Mouse (Mus musculus) midbrain, embryonic 16.5 days (tissue): Measurements from ENCODE around the gene Asf1b. TPM values are rescaled to one million over a fixed set of nuclear protein-coding genes. Genes with fewer than 3 reads are reported as not detected.

Source experiments
- ATAC-seq: fragments of 200-750 bp; cut with Nextera tagmentation; 2 replicates; pipeline ENCODE4 v1.8.0; 2017; ENCODE audit warnings: moderate TSS enrichment
- H3K27ac ChIP-seq: fragments of 300-500 bp; sonication (generic); 2 replicates; pipeline ENCODE4 v1.5.1; 2014; ENCODE audit warnings: mild to moderate bottlenecking, low read length, mixed read lengths
- H3K27me3 ChIP-seq: fragments of 300-500 bp; sonication (generic); 2 replicates; pipeline ENCODE4 v1.6.1; 2014; ENCODE audit warnings: low read depth, low read length, mixed read lengths; ENCODE audit not compliant: control insufficient read depth, insufficient read depth
- H3K36me3 ChIP-seq: fragments of 300-500 bp; sonication (generic); 2 replicates; pipeline ENCODE4 v1.6.1; 2014; ENCODE audit warnings: mild to moderate bottlenecking, low read length, moderate library complexity, mixed read lengths; ENCODE audit not compliant: control insufficient read depth, insufficient read depth
- H3K4me1 ChIP-seq: fragments of 300-500 bp; sonication (generic); 2 replicates; pipeline ENCODE4 v1.6.1; 2014; ENCODE audit warnings: mild to moderate bottlenecking, low read length, mixed read lengths; ENCODE audit not compliant: control insufficient read depth, insufficient read depth
- H3K4me2 ChIP-seq: fragments of 300-500 bp; sonication (generic); 2 replicates; pipeline ENCODE4 v1.6.1; 2014; ENCODE audit warnings: mild to moderate bottlenecking, low read length, mixed read lengths
- H3K4me3 ChIP-seq: fragments of 300-500 bp; sonication (generic); 2 replicates; pipeline ENCODE4 v1.5.1; 2014; ENCODE audit warnings: low read depth, mild to moderate bottlenecking, low read length, moderate library complexity, mixed read lengths
- H3K9ac ChIP-seq: fragments of 300-500 bp; sonication (generic); 2 replicates; pipeline ENCODE4 v1.6.1; 2014; ENCODE audit warnings: low read depth, low read length, mixed read lengths
- H3K9me3 ChIP-seq: fragments of 300-500 bp; sonication (generic); replicated peaks from 2 replicates; pipeline ENCODE4 v1.6.1; 2014; ENCODE audit warnings: mild to moderate bottlenecking, low read length, mixed read lengths; ENCODE audit not compliant: control insufficient read depth, poor library complexity, severe bottlenecking
- WGBS: fragments of 180-500 bp; shearing (Covaris S2); extraction: QIAGEN DNeasy Blood & Tissue Kit; methylation state at CpG from one replicate; pipeline ENCODE4 v1.1.7; 2014; 5-methylcytosine and 5-hydroxymethylcytosine counted together
- polyA plus RNA-seq: library from polyadenylated mRNA; unstranded; fragments of >200 nt; fragmentation: Nextera tagmentation; extraction: Ambion mirVana; gene quantifications from 2 replicates; pipeline ENCODE4 v1.2.1, GENCODE M21; 2015

The Asf1b gene
- polyA plus RNA-seq, 1 experiment from 2014 or later, result 6.1 TPM

DNA sequence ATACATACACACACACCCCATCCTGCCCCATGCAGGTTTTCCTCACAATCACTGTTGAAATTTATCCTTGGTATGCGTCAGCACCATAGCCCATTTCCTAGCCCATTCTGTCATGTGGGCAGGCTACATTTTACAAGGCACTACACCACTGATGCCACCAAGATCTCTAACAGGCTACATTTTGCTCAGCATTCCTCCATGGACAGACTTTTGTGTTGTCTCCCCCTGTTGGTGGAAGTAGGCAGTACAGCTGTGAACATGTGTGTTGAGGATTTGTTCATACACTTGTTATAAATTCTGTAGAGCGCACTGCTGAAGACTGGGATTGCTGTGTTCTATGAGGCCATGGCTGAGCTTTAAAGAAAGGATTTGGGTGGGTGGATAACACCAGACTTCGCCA lies 33.7 kb upstream of the Asf1b start:
- 67% methylated on average over 3 of the region's 3 CpGs for WGBS
- Histone ChIP-seq H3K27ac (no peak overlapping the region), H3K27me3 (no peaks in the 10 kb centered on the region), H3K4me1 (no peaks in the 10 kb centered on the region), H3K9me3 (no peaks in the 10 kb centered on the region), H3K4me3 (no peak overlapping the region), H3K36me3 (peaks cover 45% of the 10 kb centered on the region), H3K4me2 (no peak overlapping the region), H3K9ac (no peak overlapping the region)
- ATAC-seq, result peak; percentile 26; the same call in 1 of the 2 replicates

DNA sequence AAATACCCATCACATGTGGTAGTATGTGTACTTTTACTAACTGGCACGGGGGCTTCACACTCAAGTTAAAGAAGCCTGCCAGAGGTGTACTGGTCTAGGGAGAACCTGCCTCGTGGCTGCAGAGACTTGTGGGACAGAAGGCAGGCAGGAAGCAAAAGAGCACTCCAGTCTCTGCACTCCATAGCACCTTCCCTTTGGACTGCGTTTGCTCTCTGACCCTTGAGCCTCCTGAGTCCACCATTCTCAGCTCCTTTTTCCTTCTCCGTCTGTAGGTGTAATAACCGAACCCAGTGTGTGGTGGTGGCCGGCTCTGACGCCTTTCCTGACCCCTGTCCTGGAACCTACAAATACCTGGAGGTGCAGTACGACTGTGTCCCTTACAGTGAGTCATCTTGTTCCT lies 32.6 kb upstream of the Asf1b start:
- Histone ChIP-seq H3K4me1 (no peaks in the 10 kb centered on the region), H3K27ac (no peak overlapping the region), H3K36me3 (peaks cover 52% of the 10 kb centered on the region), H3K9me3 (no peaks in the 10 kb centered on the region), H3K4me2 (no peak overlapping the region), H3K4me3 (no peak overlapping the region), H3K27me3 (no peaks in the 10 kb centered on the region), H3K9ac (no peak overlapping the region)
- ATAC-seq, result no peak
- WGBS, result 95% methylated on average over 8 of the region's 8 CpGs

DNA sequence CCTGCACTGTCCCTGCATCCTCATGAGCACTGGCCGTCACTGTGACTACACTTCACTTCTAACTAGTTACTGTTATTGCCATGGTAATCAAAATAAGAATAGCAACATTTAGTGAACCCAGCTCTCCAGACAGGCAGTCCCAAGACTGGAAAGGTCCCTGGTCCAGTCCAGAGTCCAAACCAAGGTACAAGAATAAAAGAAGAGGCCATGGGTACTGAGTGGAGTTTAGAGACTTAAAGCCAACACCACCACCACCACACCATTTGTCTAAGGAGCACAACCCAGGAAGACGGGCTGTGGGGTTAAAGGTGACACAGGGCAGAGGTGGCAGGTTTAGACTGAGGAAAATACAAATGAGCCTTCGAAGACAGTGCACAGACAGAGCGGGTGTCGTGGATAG lies 30.7 kb upstream of the Asf1b start:
- WGBS, result 93% methylated on average over 5 of the region's 5 CpGs
- Histone ChIP-seq H3K36me3 (peaks cover 54% of the 10 kb centered on the region), H3K9ac (no peak overlapping the region)

DNA sequence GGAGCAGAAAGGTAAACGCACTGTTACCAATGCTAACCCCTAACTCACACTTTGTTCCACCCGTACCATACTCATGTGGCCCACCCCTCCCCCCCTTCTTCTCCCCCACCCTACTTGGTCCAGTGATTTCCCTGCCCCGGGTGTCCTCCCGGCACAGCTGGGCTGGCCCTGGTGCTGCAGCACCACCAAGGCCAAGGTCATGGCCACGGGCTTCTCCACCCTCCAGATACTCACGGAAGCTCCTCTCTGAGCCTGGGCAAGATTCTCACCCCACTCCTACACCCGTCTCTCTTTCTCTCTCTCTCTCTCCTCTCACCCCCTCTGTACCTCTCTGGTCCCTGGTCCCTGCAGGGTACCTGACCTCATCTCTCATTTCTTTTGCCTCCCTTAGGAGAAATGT lies 29.0 kb upstream of the Asf1b start:
- Histone ChIP-seq H3K9ac (no peak overlapping the region), H3K9me3 (no peaks in the 10 kb centered on the region), H3K4me2 (no peak overlapping the region), H3K4me3 (no peak overlapping the region), H3K27ac (no peak overlapping the region), H3K4me1 (no peaks in the 10 kb centered on the region), H3K27me3 (no peaks in the 10 kb centered on the region), H3K36me3 (peaks cover 56% of the 10 kb centered on the region)
- ATAC-seq, result no peak
- 74% methylated on average over 6 of the region's 7 CpGs for WGBS

More for the DNA sequence above, 30.7 kb upstream of the Asf1b start:
- H3K4me2 ChIP-seq, result no peak overlapping the region
- ATAC-seq, result no peak
- H3K4me3 ChIP-seq, result no peak overlapping the region
- no peaks in the 10 kb centered on the region for H3K4me1 ChIP-seq
- H3K27ac ChIP-seq, result no peak overlapping the region
- H3K27me3 ChIP-seq, result no peaks in the 10 kb centered on the region
- H3K9me3 ChIP-seq, result no peaks in the 10 kb centered on the region

DNA sequence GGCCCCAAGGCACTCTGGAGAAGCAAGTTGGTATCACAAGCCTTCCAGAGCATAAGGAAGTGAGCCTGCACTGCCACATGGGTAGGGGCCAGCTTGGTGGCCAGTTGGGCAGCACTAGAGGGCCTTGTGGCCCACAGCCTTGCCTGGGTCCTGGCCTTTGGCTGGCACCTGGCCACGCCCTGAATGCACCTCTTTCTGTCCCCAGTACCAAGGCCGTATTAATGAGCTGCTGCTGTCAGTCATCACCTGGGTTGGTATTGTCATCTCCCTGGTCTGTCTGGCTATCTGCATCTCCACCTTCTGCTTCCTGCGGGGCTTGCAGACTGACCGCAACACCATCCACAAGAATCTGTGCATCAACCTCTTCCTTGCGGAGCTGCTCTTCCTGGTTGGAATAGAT lies 21.1 kb upstream of the Asf1b start:
- no peaks in the 10 kb centered on the region for H3K9me3 ChIP-seq
- WGBS, result 87% methylated on average over 5 of the region's 5 CpGs
- ATAC-seq, result no peak
- H3K9ac ChIP-seq, result no peak overlapping the region
- H3K36me3 ChIP-seq, result peaks cover 87% of the 10 kb centered on the region
- H3K4me2 ChIP-seq, result no peak overlapping the region
- no peaks in the 10 kb centered on the region for H3K27me3 ChIP-seq
- no peak overlapping the region for H3K4me3 ChIP-seq
- no peak overlapping the region for H3K27ac ChIP-seq
- no peaks in the 10 kb centered on the region for H3K4me1 ChIP-seq

DNA sequence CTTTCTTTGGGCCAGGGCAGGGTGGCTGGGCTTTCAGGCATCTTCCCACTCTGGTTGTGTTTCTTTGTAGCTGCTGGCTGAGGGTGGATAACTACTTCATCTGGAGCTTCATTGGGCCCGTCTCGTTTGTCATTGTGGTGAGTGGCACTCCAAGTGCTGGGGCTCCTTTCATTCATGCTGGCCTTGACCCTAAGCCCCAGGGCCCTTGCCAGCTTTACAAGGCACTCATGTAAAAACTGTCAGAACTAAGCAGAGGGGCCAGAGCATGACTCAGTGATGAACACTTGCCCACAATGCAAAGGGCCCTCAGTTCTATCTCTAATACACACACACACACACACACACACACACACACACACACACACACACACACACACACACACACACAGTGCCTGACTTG lies 20.3 kb upstream of the Asf1b start:
- ATAC-seq, result no peak
- Histone ChIP-seq H3K4me3 (no peak overlapping the region), H3K9ac (no peak overlapping the region), H3K27me3 (no peaks in the 10 kb centered on the region), H3K4me1 (no peaks in the 10 kb centered on the region), H3K36me3 (peaks cover 79% of the 10 kb centered on the region), H3K9me3 (no peaks in the 10 kb centered on the region), H3K4me2 (no peak overlapping the region), H3K27ac (no peak overlapping the region)
- WGBS, result 87% methylated on average over 2 of the region's 2 CpGs

DNA sequence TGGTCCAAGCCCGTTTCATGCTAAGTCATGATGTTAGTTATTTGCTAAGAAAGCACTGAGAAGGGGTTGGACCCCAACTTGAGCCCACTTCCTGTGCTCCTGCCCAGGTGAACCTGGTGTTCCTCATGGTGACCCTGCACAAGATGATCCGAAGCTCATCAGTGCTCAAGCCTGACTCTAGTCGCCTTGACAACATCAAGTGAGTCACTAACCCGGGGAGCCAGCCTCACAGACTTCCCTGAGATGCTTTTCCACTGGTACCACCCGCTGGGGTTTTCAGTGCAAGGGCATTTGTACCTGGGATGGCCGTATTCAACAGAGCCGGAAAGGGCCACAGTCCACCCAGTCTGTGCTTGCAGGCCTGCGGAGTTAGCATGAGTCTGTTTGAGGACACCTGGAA lies 19.9 kb upstream of the Asf1b start:
- ATAC-seq, result no peak
- no peak overlapping the region for H3K4me2 ChIP-seq

DNA sequence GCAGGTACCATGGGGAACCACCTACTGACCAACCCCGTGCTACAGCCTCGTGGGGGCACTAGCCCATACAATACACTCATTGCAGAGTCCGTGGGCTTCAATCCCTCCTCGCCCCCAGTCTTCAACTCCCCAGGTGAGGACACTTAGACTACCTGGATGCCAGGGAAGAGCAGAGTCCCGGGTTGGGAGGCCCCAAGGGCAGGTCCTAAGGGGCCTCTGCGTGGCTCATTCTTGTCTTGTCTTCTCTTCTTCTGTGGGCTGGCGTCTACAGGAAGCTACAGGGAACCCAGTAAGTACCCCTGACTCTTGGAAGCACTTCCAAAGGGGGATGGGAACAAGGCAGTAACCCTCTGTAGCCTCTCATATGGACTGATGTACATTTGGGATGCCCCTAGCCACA lies 17.7 kb upstream of the Asf1b start:
- Histone ChIP-seq H3K4me3 (no peak overlapping the region), H3K9ac (no peak overlapping the region), H3K27me3 (no peaks in the 10 kb centered on the region), H3K27ac (no peak overlapping the region), H3K4me1 (no peaks in the 10 kb centered on the region), H3K4me2 (no peak overlapping the region), H3K36me3 (peaks cover 64% of the 10 kb centered on the region), H3K9me3 (no peaks in the 10 kb centered on the region)
- 92% methylated on average over 7 of the region's 7 CpGs for WGBS
- ATAC-seq, result no peak

More for the DNA sequence above, 19.9 kb upstream of the Asf1b start:
- H3K9me3 ChIP-seq, result no peaks in the 10 kb centered on the region
- WGBS, result 91% methylated on average over 8 of the region's 8 CpGs
- no peaks in the 10 kb centered on the region for H3K4me1 ChIP-seq
- H3K27me3 ChIP-seq, result no peaks in the 10 kb centered on the region
- H3K36me3 ChIP-seq, result peaks cover 81% of the 10 kb centered on the region
- H3K4me3 ChIP-seq, result no peak overlapping the region
- H3K9ac ChIP-seq, result no peak overlapping the region
- no peak overlapping the region for H3K27ac ChIP-seq

DNA sequence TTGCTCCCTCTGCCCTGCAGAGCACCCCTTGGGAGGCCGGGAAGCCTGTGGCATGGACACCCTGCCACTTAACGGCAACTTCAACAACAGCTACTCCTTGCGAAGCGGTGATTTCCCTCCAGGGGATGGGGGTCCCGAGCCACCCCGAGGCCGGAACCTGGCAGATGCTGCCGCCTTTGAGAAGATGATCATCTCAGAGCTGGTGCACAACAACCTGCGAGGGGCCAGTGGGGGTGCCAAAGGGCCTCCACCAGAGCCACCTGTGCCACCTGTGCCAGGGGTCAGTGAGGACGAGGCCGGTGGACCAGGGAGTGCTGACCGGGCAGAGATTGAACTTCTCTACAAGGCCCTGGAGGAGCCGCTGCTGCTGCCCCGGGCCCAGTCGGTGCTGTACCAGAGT lies 17.0 kb upstream of the Asf1b start:
- Histone ChIP-seq H3K9me3 (no peaks in the 10 kb centered on the region), H3K9ac (no peak overlapping the region)
- WGBS, result 97% methylated on average over 15 of the region's 15 CpGs

More for the DNA sequence above, 17.0 kb upstream of the Asf1b start:
- Histone ChIP-seq H3K4me3 (no peak overlapping the region), H3K4me2 (no peak overlapping the region), H3K27ac (no peak overlapping the region), H3K27me3 (no peaks in the 10 kb centered on the region), H3K4me1 (no peaks in the 10 kb centered on the region), H3K36me3 (peaks cover 57% of the 10 kb centered on the region)
- ATAC-seq, result peak; percentile 11; the same call in 1 of the 2 replicates
